8 mouse cellular contexts compared by ENCODE assay signal in genomic region chr17:25189091-25189490, GRCm38 (mm10). TPM values are rescaled to one million over a fixed set of nuclear protein-coding genes. Genes with fewer than 3 reads are reported as not detected.
DNase-seq lines count a peak whose midpoint lies in the region; ATAC-seq and TF ChIP-seq lines count a peak whose summit lies in the region.

No protein-coding gene starts in this region.

- WGBS in kidney, postnatal 0 days = 4% methylated on average over 16 of the region's 16 CpGs
- WGBS in hindbrain, embryonic 15.5 days = 7% methylated on average over 16 of the region's 16 CpGs
- 6% methylated on average over 12 of the region's 16 CpGs for WGBS in midbrain, postnatal 0 days

- peak overlapping the region; percentile 90 for H3K9ac ChIP-seq in kidney, postnatal 0 days (ENCODE audit: low read depth, low read length)
- H3K9ac ChIP-seq in hindbrain, embryonic 15.5 days = peak overlapping the region; percentile 89
- H3K9ac ChIP-seq in midbrain, postnatal 0 days (replicated peaks; ENCODE audit: low read length, poor library complexity, severe bottlenecking) = peak overlapping the region; percentile 94

- H3K4me3 ChIP-seq in kidney, postnatal 0 days (replicated peaks; ENCODE audit: low read depth, low read length) = peak overlapping the region; percentile 68
- peak overlapping the region; percentile 95 for H3K4me3 ChIP-seq in brown adipose tissue, adult 24 weeks (ENCODE audit: insufficient read depth, low read depth, low read length)
- peak overlapping the region; percentile 83 for H3K4me3 ChIP-seq in hindbrain, embryonic 15.5 days
- peak overlapping the region; percentile 98 for H3K4me3 ChIP-seq in midbrain, postnatal 0 days (ENCODE audit: low read depth, low read length)

- no peak for DNase-seq in kidney, postnatal 0 days (ENCODE audit: low spot score)
- no peak for DNase-seq in kidney, adult 9 months
- DNase-seq in midbrain, postnatal 0 days (ENCODE audit: low spot score) = no peak
- no peak for DNase-seq in frontal cortex, postnatal 10 days (ENCODE audit: low spot score in 2 of 2)
- DNase-seq in kidney, adult 18-20 months = no peak

- ATAC-seq in kidney, postnatal 0 days (replicated peaks; ENCODE audit: low FRiP score, low read depth) = no peak
- no peak; the same call in 1 of the 2 replicates for ATAC-seq in hindbrain, embryonic 15.5 days (ENCODE audit: low FRiP score, low read depth)
- ATAC-seq in midbrain, postnatal 0 days (ENCODE audit: low FRiP score) = no peak
- no peak for ATAC-seq in megakaryocyte-erythroid progenitor cell, adult 5-6 weeks (replicated peaks; ENCODE audit: low FRiP score, low TSS enrichment, poor library complexity, severe bottlenecking)

- H3K36me3 ChIP-seq in kidney, postnatal 0 days (ENCODE audit: insufficient read depth, low read length) = 0 out of 2 replicates have a peak, but pooled peaks cover 7% of the 10 kb centered on the region
- H3K36me3 ChIP-seq in hindbrain, embryonic 15.5 days = peaks cover 15% of the 10 kb centered on the region
- H3K36me3 ChIP-seq in midbrain, postnatal 0 days (ENCODE audit: insufficient read depth, low read length) = peaks cover 11% of the 10 kb centered on the region

- peak overlapping the region; percentile 71 for H3K4me2 ChIP-seq in kidney, postnatal 0 days (ENCODE audit: low read length)
- H3K4me2 ChIP-seq in hindbrain, embryonic 15.5 days = peak overlapping the region; percentile 90
- H3K4me2 ChIP-seq in midbrain, postnatal 0 days (ENCODE audit: low read depth, low read length, poor library complexity, severe bottlenecking) = peak overlapping the region; percentile 88

- H3K27ac ChIP-seq in kidney, postnatal 0 days = no peak overlapping the region
- no peak overlapping the region for H3K27ac ChIP-seq in brown adipose tissue, adult 24 weeks (replicated peaks; ENCODE audit: low read depth, low read length)
- no peak overlapping the region for H3K27ac ChIP-seq in hindbrain, embryonic 15.5 days (replicated peaks)
- no peak overlapping the region for H3K27ac ChIP-seq in midbrain, postnatal 0 days (ENCODE audit: low read depth, low read length)

- peaks cover 9% of the 10 kb centered on the region for H3K4me1 ChIP-seq in kidney, postnatal 0 days (replicated peaks; ENCODE audit: insufficient read depth, low read length)
- H3K4me1 ChIP-seq in brown adipose tissue, adult 24 weeks (ENCODE audit: control insufficient read depth, insufficient read depth, insufficient read length, low read length) = peaks cover 6% of the 10 kb centered on the region; the same call in 1 of the 2 replicates
- H3K4me1 ChIP-seq in hindbrain, embryonic 15.5 days (replicated peaks) = peaks cover 37% of the 10 kb centered on the region
- H3K4me1 ChIP-seq in midbrain, postnatal 0 days (ENCODE audit: insufficient read depth, low read length) = peaks cover 12% of the 10 kb centered on the region

- no peak for TF ChIP-seq CTCF in kidney, postnatal 0 days (IDR thresholded peaks at IDR 0.05; ENCODE audit: low read depth)
- no peak for TF ChIP-seq CTCF in midbrain, postnatal 0 days (IDR thresholded peaks at IDR 0.05)

- no peaks in the 10 kb centered on the region for H3K27me3 ChIP-seq in kidney, postnatal 0 days (ENCODE audit: insufficient read depth, low read length)
- no peaks in the 10 kb centered on the region for H3K27me3 ChIP-seq in hindbrain, embryonic 15.5 days
- no peaks in the 10 kb centered on the region for H3K27me3 ChIP-seq in midbrain, postnatal 0 days (ENCODE audit: insufficient read depth, low read length)

- no peaks in the 10 kb centered on the region for H3K9me3 ChIP-seq in kidney, postnatal 0 days (replicated peaks; ENCODE audit: low read length)
- no peaks in the 10 kb centered on the region for H3K9me3 ChIP-seq in hindbrain, embryonic 15.5 days
- H3K9me3 ChIP-seq in midbrain, postnatal 0 days (ENCODE audit: low read length) = no peaks in the 10 kb centered on the region

RNA-seq across cellular contexts. Expression of gene Unkl, which starts 0.9 kb away (rescaled TPM):
- 7.0 and 7.5 TPM in 2 replicates for polyA plus RNA-seq in kidney, postnatal 0 days (2015; fragmentation: Nextera tagmentation; extraction: Ambion mirVana)
- polyA plus RNA-seq in brown adipose tissue, adult 24 weeks (2012; ENCODE audit: insufficient read depth, insufficient read length, missing spikeins) = 2.5 and 4.3 TPM in 2 replicates
- 15.1 and 16.2 TPM in 2 replicates for polyA plus RNA-seq in hindbrain, embryonic 15.5 days (2015; fragmentation: Nextera tagmentation; extraction: Ambion mirVana)
- total RNA-seq in midbrain, postnatal 0 days (2014; rRNA removed) = 34.1 and 34.7 TPM in 2 replicates
- polyA plus RNA-seq in midbrain, postnatal 0 days (2015; fragmentation: Nextera tagmentation; extraction: Ambion mirVana) = 17.3 and 19.5 TPM in 2 replicates
- total RNA-seq in megakaryocyte-erythroid progenitor cell, adult 5-6 weeks (2014; fragmentation: Nextera tagmentation) = 11.5 and 20.5 TPM in 2 replicates
- total RNA-seq in megakaryocyte-erythroid progenitor cell, adult 5-6 weeks (2017) = 9.8 and 14.2 TPM in 2 replicates

RNA-seq across cellular contexts. Expression of gene BC003965, which starts 4.7 kb away (rescaled TPM):
- 31.6 and 32.1 TPM in 2 replicates for polyA plus RNA-seq in kidney, postnatal 0 days (2015; fragmentation: Nextera tagmentation; extraction: Ambion mirVana)
- 27.3 and 36.9 TPM in 2 replicates for polyA plus RNA-seq in brown adipose tissue, adult 24 weeks (2012; ENCODE audit: insufficient read depth, insufficient read length, missing spikeins)
- 31.1 and 31.5 TPM in 2 replicates for polyA plus RNA-seq in hindbrain, embryonic 15.5 days (2015; fragmentation: Nextera tagmentation; extraction: Ambion mirVana)
- 16.8 and 17.9 TPM in 2 replicates for total RNA-seq in midbrain, postnatal 0 days (2014; rRNA removed)
- polyA plus RNA-seq in midbrain, postnatal 0 days (2015; fragmentation: Nextera tagmentation; extraction: Ambion mirVana) = 30.2 and 30.3 TPM in 2 replicates
- 25.4 and 34.8 TPM in 2 replicates for total RNA-seq in megakaryocyte-erythroid progenitor cell, adult 5-6 weeks (2014; fragmentation: Nextera tagmentation)
- 16.3 and 18.3 TPM in 2 replicates for total RNA-seq in megakaryocyte-erythroid progenitor cell, adult 5-6 weeks (2017)

RNA-seq across cellular contexts. Expression of gene Gm38655, which starts 13.8 kb away (rescaled TPM):
- not detected in 2 replicates for polyA plus RNA-seq in kidney, postnatal 0 days (2015; fragmentation: Nextera tagmentation; extraction: Ambion mirVana)
- polyA plus RNA-seq in brown adipose tissue, adult 24 weeks (2012; ENCODE audit: insufficient read depth, insufficient read length, missing spikeins) = not detected in 2 replicates
- polyA plus RNA-seq in hindbrain, embryonic 15.5 days (2015; fragmentation: Nextera tagmentation; extraction: Ambion mirVana) = not detected in 2 replicates
- 0.57 TPM in 1 of 2 replicates, not detected in the other for total RNA-seq in midbrain, postnatal 0 days (2014; rRNA removed)
- polyA plus RNA-seq in midbrain, postnatal 0 days (2015; fragmentation: Nextera tagmentation; extraction: Ambion mirVana) = not detected in 2 replicates
- total RNA-seq in megakaryocyte-erythroid progenitor cell, adult 5-6 weeks (2014; fragmentation: Nextera tagmentation) = not detected in 2 replicates
- total RNA-seq in megakaryocyte-erythroid progenitor cell, adult 5-6 weeks (2017) = not detected in 2 replicates

RNA-seq across cellular contexts. Expression of gene Ccdc154, which starts 26.8 kb away (rescaled TPM):
- not detected in 2 replicates for polyA plus RNA-seq in kidney, postnatal 0 days (2015; fragmentation: Nextera tagmentation; extraction: Ambion mirVana)
- not detected in 2 replicates for polyA plus RNA-seq in brown adipose tissue, adult 24 weeks (2012; ENCODE audit: insufficient read depth, insufficient read length, missing spikeins)
- not detected in 2 replicates for polyA plus RNA-seq in hindbrain, embryonic 15.5 days (2015; fragmentation: Nextera tagmentation; extraction: Ambion mirVana)
- total RNA-seq in midbrain, postnatal 0 days (2014; rRNA removed) = not detected in 2 replicates
- polyA plus RNA-seq in midbrain, postnatal 0 days (2015; fragmentation: Nextera tagmentation; extraction: Ambion mirVana) = not detected in 2 replicates
- 0.33 TPM in 1 of 2 replicates, not detected in the other for total RNA-seq in megakaryocyte-erythroid progenitor cell, adult 5-6 weeks (2014; fragmentation: Nextera tagmentation)
- not detected in 2 replicates for total RNA-seq in megakaryocyte-erythroid progenitor cell, adult 5-6 weeks (2017)

RNA-seq across cellular contexts. Expression of gene Gnptg, which starts 50.8 kb away (rescaled TPM):
- 68.8 and 71.2 TPM in 2 replicates for polyA plus RNA-seq in kidney, postnatal 0 days (2015; fragmentation: Nextera tagmentation; extraction: Ambion mirVana)
- polyA plus RNA-seq in brown adipose tissue, adult 24 weeks (2012; ENCODE audit: insufficient read depth, insufficient read length, missing spikeins) = 27.6 and 32.7 TPM in 2 replicates
- 104 and 107 TPM in 2 replicates for polyA plus RNA-seq in hindbrain, embryonic 15.5 days (2015; fragmentation: Nextera tagmentation; extraction: Ambion mirVana)
- 97.2 and 104 TPM in 2 replicates for total RNA-seq in midbrain, postnatal 0 days (2014; rRNA removed)
- 127 and 134 TPM in 2 replicates for polyA plus RNA-seq in midbrain, postnatal 0 days (2015; fragmentation: Nextera tagmentation; extraction: Ambion mirVana)
- total RNA-seq in megakaryocyte-erythroid progenitor cell, adult 5-6 weeks (2014; fragmentation: Nextera tagmentation) = 13.9 and 14.2 TPM in 2 replicates
- 10.9 and 12.9 TPM in 2 replicates for total RNA-seq in megakaryocyte-erythroid progenitor cell, adult 5-6 weeks (2017)
